Mouse (Mus musculus): ENCODE data around the gene D6Ertd527e. TPM values are rescaled to one million over a fixed set of nuclear protein-coding genes. Genes with fewer than 3 reads are reported as not detected.
A peak's percentile ranks its signal among the peaks of the same experiment; 100 is the strongest.

The D6Ertd527e gene
- polyA plus RNA-seq, 1 experiment from 2014 or later: 0.29 TPM

GRCm38 (mm10) chr6:87101281-87101954, 3.1 kb upstream of the D6Ertd527e start:
- Histone ChIP-seq H3K27me3 (ENCODE audit: control insufficient read depth, insufficient read depth, low read length) (no peaks in the 10 kb centered on the region), H3K4me2 (replicated peaks; ENCODE audit: low read depth) (peak overlapping the region; percentile 71), H3K4me3 (ENCODE audit: low read depth, low read length) (peak overlapping the region; percentile 27), H3K4me1 (replicated peaks; ENCODE audit: control insufficient read depth, insufficient read depth) (peaks cover 2% of the 10 kb centered on the region; the same call in 1 of the 2 replicates), H3K36me3 (ENCODE audit: control insufficient read depth, insufficient read depth, low read length) (no peaks in the 10 kb centered on the region), H3K9ac (ENCODE audit: low read length) (peak overlapping the region; percentile 52), H3K9me3 (ENCODE audit: control insufficient read depth, low read length) (no peaks in the 10 kb centered on the region), H3K27ac (replicated peaks) (0 out of 2 replicates have a peak overlapping the region, but pooled peaks have one; percentile 13)
- peak; percentile 58 for ATAC-seq (ENCODE audit: low FRiP score, low TSS enrichment)
- 11% methylated on average over 12 of the region's 12 CpGs for WGBS
- no peak for TF ChIP-seq EP300 (optimal IDR thresholded peaks at IDR 0.05)
- peak; percentile 82 for TF ChIP-seq CTCF (IDR thresholded peaks at IDR 0.05; ENCODE audit: low read depth)
- DNase-seq (ENCODE audit: low spot score): peak; percentile 91

GRCm38 (mm10) chr6:87101955-87102353, 2.6 kb upstream of the D6Ertd527e start:
- 19% methylated on average over 4 of the region's 4 CpGs for WGBS
- H3K36me3 ChIP-seq (ENCODE audit: control insufficient read depth, insufficient read depth, low read length): no peaks in the 10 kb centered on the region
- H3K27ac ChIP-seq (replicated peaks): peak overlapping the region; percentile 75
- peak; percentile 35 for DNase-seq (ENCODE audit: low spot score)
- no peak overlapping the region for H3K4me3 ChIP-seq (ENCODE audit: low read depth, low read length)
- TF ChIP-seq CTCF (IDR thresholded peaks at IDR 0.05; ENCODE audit: low read depth) (no peak), EP300 (optimal IDR thresholded peaks at IDR 0.05) (no peak)
- H3K4me2 ChIP-seq (replicated peaks; ENCODE audit: low read depth): no peak overlapping the region
- no peaks in the 10 kb centered on the region for H3K9me3 ChIP-seq (ENCODE audit: control insufficient read depth, low read length)
- H3K9ac ChIP-seq (ENCODE audit: low read length): 0 out of 2 replicates have a peak overlapping the region, but pooled peaks have one; percentile 1
- H3K4me1 ChIP-seq (replicated peaks; ENCODE audit: control insufficient read depth, insufficient read depth): peaks cover 2% of the 10 kb centered on the region; the same call in 1 of the 2 replicates
- peak; percentile 43; the same call in 1 of the 2 replicates for ATAC-seq (ENCODE audit: low FRiP score, low TSS enrichment)
- no peaks in the 10 kb centered on the region for H3K27me3 ChIP-seq (ENCODE audit: control insufficient read depth, insufficient read depth, low read length)

DNA sequence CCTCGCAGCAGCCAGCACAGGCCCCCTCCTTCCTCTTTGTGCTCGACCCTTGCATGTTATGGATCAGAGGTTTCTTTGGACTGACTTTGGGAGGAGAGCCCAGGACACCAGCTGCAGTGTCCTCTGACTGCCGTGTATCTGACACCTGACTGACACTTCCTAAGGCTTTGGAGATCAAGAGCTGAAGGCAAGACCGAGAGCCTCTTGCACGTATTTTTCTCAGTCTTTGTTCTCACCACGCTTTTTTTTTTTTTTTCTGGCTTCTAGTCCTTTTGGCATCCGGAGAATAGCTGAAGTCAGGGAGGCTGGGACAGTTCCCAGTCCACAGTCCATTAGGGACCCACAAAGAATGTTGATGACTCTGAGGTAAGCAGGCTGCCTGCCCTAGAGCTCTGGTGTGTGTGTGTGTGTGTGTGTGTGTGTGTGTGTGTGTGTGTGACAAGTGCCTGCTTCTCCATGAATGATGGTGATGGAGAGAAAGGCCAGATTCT, 2.1 kb upstream of the D6Ertd527e start:
- peak overlapping the region; percentile 75 for H3K27ac ChIP-seq (replicated peaks)
- WGBS: 26% methylated on average over 7 of the region's 7 CpGs
- ATAC-seq (ENCODE audit: low FRiP score, low TSS enrichment): peak; percentile 49; the same call in 1 of the 2 replicates

GRCm38 (mm10) chr6:87103314-87103713, 1.2 kb upstream of the D6Ertd527e start:
- Histone ChIP-seq H3K4me1 (replicated peaks; ENCODE audit: control insufficient read depth, insufficient read depth) (peaks cover 2% of the 10 kb centered on the region; the same call in 1 of the 2 replicates), H3K9me3 (ENCODE audit: control insufficient read depth, low read length) (no peaks in the 10 kb centered on the region), H3K36me3 (ENCODE audit: control insufficient read depth, insufficient read depth, low read length) (no peaks in the 10 kb centered on the region), H3K4me2 (replicated peaks; ENCODE audit: low read depth) (no peak overlapping the region), H3K9ac (ENCODE audit: low read length) (no peak overlapping the region), H3K27me3 (ENCODE audit: control insufficient read depth, insufficient read depth, low read length) (no peaks in the 10 kb centered on the region), H3K27ac (replicated peaks) (no peak overlapping the region), H3K4me3 (ENCODE audit: low read depth, low read length) (no peak overlapping the region)
- DNase-seq (ENCODE audit: low spot score): no peak
- WGBS: 70% methylated on average over 1 of the region's 1 CpGs
- TF ChIP-seq CTCF (IDR thresholded peaks at IDR 0.05; ENCODE audit: low read depth): no peak
- no peak for TF ChIP-seq EP300 (optimal IDR thresholded peaks at IDR 0.05)
- ATAC-seq (ENCODE audit: low FRiP score, low TSS enrichment): no peak

More for the DNA sequence above, 2.1 kb upstream of the D6Ertd527e start:
- TF ChIP-seq EP300 (optimal IDR thresholded peaks at IDR 0.05) (no peak), CTCF (IDR thresholded peaks at IDR 0.05; ENCODE audit: low read depth) (no peak)
- no peaks in the 10 kb centered on the region for H3K36me3 ChIP-seq (ENCODE audit: control insufficient read depth, insufficient read depth, low read length)
- no peak overlapping the region for H3K4me2 ChIP-seq (replicated peaks; ENCODE audit: low read depth)
- peak; percentile 24 for DNase-seq (ENCODE audit: low spot score)
- H3K9ac ChIP-seq (ENCODE audit: low read length): 0 out of 2 replicates have a peak overlapping the region, but pooled peaks have one; percentile 1
- H3K4me1 ChIP-seq (replicated peaks; ENCODE audit: control insufficient read depth, insufficient read depth): peaks cover 2% of the 10 kb centered on the region; the same call in 1 of the 2 replicates
- no peaks in the 10 kb centered on the region for H3K9me3 ChIP-seq (ENCODE audit: control insufficient read depth, low read length)
- H3K4me3 ChIP-seq (ENCODE audit: low read depth, low read length): no peak overlapping the region
- H3K27me3 ChIP-seq (ENCODE audit: control insufficient read depth, insufficient read depth, low read length): no peaks in the 10 kb centered on the region

- DNase-seq (ENCODE audit: low spot score): peak; percentile 13
- 90% methylated on average over 1 of the region's 1 CpGs for WGBS
- Histone ChIP-seq H3K4me3 (ENCODE audit: low read depth, low read length) (no peak overlapping the region), H3K4me2 (replicated peaks; ENCODE audit: low read depth) (no peak overlapping the region), H3K4me1 (replicated peaks; ENCODE audit: control insufficient read depth, insufficient read depth) (no peaks in the 10 kb centered on the region), H3K9ac (ENCODE audit: low read length) (no peak overlapping the region), H3K27ac (replicated peaks) (no peak overlapping the region), H3K9me3 (ENCODE audit: control insufficient read depth, low read length) (no peaks in the 10 kb centered on the region), H3K36me3 (ENCODE audit: control insufficient read depth, insufficient read depth, low read length) (no peaks in the 10 kb centered on the region), H3K27me3 (ENCODE audit: control insufficient read depth, insufficient read depth, low read length) (no peaks in the 10 kb centered on the region)
- TF ChIP-seq EP300 (optimal IDR thresholded peaks at IDR 0.05): no peak
- TF ChIP-seq CTCF (IDR thresholded peaks at IDR 0.05; ENCODE audit: low read depth): no peak
- ATAC-seq (ENCODE audit: low FRiP score, low TSS enrichment): peak; percentile 24; the same call in 1 of the 2 replicates
These were observed 6.9 kb downstream of the D6Ertd527e start for GRCm38 (mm10) chr6:87111493-87111892.

- Histone ChIP-seq H3K36me3 (ENCODE audit: control insufficient read depth, insufficient read depth, low read length) (no peaks in the 10 kb centered on the region), H3K9ac (ENCODE audit: low read length) (no peak overlapping the region), H3K4me2 (replicated peaks; ENCODE audit: low read depth) (no peak overlapping the region), H3K27ac (replicated peaks) (no peak overlapping the region), H3K9me3 (ENCODE audit: control insufficient read depth, low read length) (no peaks in the 10 kb centered on the region), H3K27me3 (ENCODE audit: control insufficient read depth, insufficient read depth, low read length) (no peaks in the 10 kb centered on the region), H3K4me3 (ENCODE audit: low read depth, low read length) (no peak overlapping the region), H3K4me1 (replicated peaks; ENCODE audit: control insufficient read depth, insufficient read depth) (no peaks in the 10 kb centered on the region)
- peak; percentile 11 for DNase-seq (ENCODE audit: low spot score)
- 77% methylated on average over 6 of the region's 6 CpGs for WGBS
- ATAC-seq (ENCODE audit: low FRiP score, low TSS enrichment): peak; percentile 15; the same call in 1 of the 2 replicates
- no peak for TF ChIP-seq EP300 (optimal IDR thresholded peaks at IDR 0.05)
- TF ChIP-seq CTCF (IDR thresholded peaks at IDR 0.05; ENCODE audit: low read depth): no peak
These were observed 7.6 kb downstream of the D6Ertd527e start for GRCm38 (mm10) chr6:87112125-87112524.
